Mouse (Mus musculus): ENCODE measurements around the gene 1700021F07Rik. TPM values are rescaled to one million over a fixed set of nuclear protein-coding genes. Genes with fewer than 3 reads are reported as not detected.
A peak's percentile ranks its signal among the peaks of the same experiment; 100 is the strongest.

Gene 1700021F07Rik
- not detected in 2 replicates for total RNA-seq (2021)
- long read RNA-seq, experiment 1: 0 reads
- long read RNA-seq, experiment 2: 0 reads

DNA sequence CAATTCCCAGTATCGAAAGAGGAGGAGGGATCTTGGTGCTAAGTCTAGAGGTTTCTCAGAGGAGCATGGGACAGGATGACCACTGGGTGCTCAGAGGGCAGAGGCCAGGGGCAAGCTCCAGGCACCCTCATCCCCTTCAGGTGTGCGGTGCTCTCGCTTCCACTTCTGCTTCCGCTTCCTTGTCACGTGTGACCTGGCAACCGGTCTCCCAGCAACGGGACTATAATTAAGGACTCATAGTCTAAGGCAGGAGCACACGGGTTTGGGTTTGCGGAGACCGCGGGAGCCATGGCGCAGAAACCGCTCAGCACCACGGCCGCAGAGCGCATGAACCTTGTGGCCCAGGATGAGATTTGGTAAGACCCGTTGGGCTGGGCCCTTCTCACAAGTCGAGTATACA, at the start of gene 1700021F07Rik:
Gene 1700021F07Rik, plus strand, starts transcription at position 211 of the 400 bp plus-strand sequence.
- no peak for DNase-seq

DNA sequence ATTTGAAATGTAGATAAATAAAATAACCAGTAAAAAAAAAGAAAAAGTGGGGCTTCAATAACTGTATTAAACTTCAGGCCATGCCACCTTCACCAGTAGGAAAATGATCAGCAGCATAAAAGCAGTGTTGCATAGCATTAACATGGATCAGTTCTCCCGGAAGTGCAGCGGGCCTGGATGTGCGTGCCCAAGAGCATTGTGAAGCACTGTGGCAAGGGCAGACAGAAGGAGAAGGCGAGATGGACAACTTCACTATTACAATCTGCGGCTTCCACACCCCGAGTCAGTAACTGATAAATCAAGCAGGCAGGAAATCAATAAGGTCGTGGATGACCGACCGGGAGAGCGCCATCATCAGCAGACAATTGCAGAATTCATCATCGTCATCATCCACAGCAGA, 49.2 kb upstream of the 1700021F07Rik start:
- DNase-seq: no peak

DNA sequence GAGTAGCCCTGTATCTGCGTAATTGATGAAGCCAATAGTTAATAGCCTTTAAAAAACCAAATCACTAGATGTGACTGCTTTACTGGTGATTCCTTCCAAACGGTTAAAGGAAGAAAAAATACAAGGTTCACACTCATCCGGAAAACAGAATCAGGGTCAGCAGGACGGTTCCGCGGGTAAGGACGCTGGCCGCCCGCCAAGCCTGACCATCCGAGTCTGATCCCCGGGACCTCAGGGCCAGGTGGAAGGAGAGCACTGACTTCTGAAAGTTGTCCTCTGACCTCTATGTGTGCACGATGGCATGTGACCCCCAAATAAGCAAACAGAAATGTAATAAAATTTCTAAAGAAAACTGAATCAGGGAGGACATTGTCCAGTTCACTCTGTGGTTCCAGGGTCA, 43.3 kb upstream of the 1700021F07Rik start:
- peak; percentile 36 for DNase-seq

DNA sequence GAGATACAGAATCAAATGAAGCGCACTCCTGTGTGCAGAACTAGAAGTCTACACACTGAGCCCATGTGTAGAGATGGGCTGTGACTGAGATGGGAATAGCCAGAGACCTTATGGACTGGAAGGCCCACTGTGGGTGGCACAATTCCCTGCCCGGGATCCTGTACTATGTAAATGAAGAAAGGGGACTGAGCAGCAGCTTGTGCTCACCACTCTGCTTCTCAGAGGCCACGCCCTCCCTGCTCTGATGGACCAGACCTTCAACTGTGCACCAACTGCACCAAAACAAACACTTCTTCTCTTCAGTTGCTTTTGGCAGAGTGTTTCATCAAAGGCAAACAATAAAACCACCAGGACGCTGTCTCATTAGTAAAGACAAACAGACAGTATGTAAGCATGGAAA, 37.9 kb upstream of the 1700021F07Rik start:
- DNase-seq: no peak

DNA sequence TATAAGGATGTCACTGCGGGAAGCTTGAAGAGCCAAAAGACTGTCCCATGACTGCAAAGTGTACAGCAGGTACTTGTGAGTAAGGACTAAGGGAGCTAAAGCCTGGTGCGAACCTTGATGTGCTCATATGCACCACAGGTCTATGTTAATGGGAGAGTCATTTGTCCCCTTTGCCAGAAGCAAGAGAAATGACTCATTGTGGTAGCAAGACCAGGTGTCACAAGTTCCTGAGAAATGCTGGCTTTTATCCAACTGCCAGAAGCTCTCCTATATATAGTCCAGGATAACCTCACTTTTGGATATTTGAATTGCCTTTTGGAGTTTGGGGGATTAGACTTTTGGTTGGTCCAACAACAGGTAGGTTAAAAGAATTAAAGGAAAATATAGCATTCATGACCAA, 22.8 kb upstream of the 1700021F07Rik start:
- no peak for DNase-seq

DNA sequence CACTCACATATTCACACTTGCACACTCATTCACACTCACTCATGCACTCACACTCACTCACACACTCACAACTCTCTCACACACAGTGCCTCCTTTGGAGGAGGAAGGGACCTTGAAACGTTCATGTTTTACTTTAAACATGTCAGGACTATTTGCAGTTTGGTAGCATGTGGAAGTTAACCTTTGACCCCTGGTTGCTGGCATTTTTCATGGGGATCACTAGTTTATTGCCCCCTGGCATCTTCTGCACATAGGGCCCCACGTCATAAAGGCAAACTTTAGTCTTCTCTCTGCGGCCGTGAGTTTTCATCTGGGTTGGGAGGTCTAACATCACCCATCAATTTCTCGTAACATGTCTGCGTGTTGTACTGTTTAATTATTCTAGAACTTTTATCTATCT, 8.4 kb upstream of the 1700021F07Rik start:
- no peak for DNase-seq

DNA sequence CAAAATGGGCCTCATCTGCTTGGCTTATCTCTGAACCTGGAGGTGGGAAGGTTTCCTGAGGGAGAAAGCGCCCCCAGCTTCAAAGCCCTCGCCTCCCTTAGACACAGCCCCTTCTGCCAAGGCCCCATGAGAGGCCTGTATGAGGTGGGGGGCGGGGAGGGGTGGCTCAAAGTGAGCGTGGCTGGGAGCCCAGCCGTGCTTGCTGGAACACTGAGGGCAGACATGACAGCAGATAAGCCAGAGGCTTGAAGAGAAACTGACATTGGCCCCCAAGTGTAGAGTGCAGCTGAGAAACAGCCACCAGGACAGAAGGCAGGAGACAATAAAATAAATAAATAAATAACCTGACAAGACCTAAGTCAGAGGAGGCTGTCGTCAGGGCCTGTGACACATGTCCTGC, 7.2 kb upstream of the 1700021F07Rik start:
- no peak for DNase-seq

DNA sequence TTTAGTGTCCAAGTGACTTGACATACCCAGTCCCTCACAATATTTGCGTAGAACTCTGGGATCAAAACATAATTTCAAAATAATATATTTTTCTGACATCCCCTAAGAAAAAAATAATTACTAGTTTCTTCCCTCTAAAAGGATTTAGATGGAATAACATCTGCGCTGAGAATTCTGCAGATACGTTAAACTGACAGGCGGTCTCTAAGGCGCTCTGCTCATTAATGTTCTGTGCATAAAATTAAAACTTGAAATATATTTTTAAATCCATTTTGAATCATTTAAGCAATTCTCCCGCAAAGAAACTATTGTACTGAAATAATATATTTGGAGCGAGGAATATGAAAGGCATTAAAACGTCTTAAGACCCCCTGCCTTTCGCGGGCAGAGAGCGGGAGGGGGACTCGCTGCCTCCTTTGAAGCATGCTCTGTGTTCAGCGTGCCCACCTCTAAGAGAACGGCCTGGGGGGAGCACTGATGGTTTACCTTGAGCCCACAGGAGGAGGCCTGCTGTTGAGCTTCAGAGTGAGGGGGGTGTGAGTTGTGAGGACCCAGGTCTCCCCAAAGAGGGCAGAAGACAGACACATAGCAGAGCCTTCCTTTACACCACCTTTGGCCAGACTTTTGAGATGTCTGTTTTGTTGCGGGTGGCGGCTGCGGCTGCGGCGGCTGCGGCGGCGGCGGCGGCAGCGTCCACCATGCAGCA, 6.1 kb upstream of the 1700021F07Rik start:
- no peak for DNase-seq

DNA sequence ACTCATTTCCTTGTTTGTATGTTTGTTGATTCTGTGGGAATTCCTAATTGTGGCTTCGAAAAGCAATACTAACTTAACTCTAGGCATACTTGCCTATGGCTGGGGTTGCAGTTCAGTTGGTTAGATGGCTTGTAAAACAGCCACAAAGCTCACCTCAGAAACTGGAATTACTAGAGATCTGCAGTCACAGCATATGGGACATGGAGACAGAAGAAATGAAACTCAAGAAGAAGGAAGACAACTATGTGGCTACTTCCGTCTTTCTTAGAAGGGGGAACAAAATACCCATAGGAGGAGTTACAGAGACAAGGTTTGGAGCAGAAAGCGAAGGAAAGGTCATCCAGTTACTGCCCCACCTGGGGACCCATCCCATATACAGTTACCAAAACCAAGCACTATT, 6.1 kb downstream of the 1700021F07Rik start:
- no peak for DNase-seq

DNA sequence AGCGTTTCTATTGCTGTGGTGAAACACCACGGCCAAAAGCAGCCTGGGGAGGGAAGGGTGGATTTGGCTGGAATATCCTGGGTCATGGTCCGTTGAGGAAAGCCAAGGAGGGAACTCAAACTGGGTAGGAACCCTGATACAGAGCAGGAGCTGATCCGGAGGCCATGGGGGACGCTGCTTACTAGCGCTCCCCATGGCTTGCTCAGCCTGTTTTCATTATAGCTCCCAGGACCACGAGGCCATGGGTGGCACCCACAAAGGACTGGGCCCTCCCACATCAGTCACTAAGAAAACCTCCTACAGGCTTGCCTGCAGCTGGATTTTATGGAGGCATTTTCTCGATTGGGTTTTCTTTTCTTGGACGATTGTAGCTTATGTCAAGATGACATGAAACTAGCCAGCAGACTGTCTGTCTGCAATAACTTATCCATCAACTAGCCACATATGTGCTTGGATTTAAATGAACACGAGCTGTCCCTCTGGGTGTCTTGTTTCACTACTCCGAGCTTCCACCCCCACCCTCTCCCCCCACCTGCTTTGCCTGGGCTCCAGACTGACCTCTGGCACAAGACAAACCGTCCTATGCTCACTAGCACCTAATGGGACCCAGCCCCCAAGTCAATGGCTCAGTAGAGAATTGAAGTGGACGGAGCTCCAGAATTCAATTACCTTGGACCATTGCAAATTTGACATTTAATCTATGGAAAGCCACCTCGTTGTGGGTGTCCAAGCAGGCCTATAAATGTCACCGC, 10.5 kb downstream of the 1700021F07Rik start:
- no peak for DNase-seq

DNA sequence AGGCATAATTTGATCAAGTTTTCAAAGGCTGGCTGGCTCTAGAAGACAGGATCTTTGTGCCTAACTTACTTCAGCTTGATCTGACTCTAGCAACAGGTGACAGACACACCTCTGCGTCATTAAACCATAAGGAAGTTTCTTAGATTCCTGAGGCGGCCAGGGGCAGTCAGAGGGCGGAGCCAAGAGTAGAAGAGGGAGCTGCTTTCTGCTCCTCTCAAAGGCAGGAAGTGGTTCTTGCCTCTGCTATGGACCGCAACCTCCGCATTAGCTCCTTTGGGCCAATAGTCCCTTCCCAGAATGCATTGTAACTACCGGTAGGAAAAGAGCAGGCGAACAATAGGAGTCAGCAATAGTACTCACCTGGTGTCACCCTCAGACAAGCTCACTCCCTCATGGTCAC, 12.2 kb downstream of the 1700021F07Rik start:
- no peak for DNase-seq

DNA sequence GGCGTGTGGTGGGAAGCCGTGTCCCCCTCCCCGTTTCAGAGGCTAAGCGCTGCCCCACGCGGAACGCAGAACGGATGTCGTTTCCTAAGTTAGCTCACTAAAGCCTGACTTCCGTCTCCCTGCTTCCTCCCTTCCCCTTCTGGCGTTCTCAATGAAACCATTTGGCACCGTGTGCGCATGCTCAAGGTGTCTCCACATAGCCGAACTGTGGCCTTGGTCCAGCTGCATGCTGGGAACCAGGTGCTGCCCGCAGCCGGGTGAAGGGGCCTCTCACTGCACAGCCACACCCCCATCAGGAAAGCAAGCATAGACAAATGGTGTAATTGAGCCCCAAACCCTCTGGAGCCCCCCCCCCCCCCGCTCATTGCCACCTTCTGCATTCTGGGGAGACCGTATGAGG, 13.0 kb downstream of the 1700021F07Rik start:
- no peak for DNase-seq

DNA sequence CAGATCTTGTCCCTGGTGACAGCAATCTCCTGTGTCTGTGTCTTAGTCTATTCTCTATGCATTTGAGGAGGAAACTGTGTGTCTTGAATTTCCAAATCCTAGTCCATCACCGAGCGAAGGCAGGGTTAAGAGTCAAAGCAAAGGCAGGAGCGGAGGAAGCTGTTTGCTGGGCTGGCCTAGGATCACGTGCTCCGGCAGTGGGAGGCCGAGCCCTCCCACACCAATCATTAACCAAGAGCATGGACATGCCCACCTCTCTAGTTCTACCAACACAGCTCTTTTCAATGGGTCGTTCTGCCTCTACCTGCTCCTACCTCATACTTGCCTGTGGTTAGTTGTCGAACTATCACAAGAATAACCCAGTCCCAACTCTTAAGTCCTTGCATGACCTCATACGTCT, 13.5 kb downstream of the 1700021F07Rik start:
- DNase-seq: no peak

DNA sequence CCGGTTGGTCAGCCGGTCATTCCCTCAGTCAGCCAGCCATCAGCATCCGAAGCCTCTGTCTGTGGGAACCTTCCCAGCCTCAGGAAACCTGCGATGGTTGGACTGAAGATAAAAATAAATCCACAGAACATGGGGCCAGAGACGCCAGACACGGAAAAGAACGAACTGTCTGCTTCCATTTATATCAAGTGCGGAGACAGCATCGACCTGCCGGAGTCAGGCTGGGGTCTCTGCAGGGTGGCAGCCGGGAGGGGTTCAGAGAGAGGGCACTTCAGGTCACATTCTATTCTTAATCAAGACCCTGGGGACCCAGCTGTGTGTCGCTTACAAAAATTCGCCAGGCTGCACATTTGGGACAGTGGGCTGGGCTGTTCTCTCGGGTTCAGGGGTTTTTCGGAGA, 17.4 kb downstream of the 1700021F07Rik start:
- DNase-seq: no peak

DNA sequence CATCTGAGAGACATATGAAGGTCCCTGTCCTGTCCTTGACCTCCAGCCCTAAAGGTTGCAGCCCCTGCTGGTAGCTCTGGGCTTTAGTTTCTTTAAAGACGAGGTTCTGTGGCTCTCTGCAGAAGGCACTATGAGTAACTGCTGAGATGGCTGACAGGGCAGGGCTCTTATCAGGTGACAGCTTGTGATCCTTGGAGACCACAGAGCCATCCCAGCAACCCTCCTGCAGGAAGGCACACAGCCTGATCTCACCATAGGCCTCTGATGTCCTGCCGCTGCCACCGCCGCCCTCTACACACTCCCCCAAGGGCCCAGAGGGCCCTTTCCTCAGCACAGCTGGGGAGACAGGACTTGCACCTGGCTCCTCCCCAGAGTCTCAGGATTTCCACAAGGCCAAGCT, 19.4 kb downstream of the 1700021F07Rik start:
- DNase-seq: no peak

DNA sequence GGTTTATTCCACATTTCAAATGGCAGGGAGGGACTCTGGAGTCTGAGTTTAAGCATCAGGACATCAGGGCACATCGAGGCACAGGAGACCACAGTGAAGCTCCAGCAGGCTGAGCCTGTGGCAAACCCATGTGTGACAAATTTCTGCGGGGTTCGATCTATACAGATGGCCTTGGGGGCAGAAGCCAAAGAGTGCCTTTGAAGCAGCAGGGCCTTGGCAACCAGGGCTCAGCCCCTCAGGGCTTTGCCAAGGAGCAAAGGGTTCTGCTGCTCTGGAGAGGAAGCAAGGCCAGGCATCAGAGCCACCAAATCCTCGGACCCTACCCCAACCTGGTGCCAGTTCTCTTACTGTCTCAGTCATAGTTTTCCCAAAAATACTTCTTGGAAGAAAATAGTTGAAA, 20.3 kb downstream of the 1700021F07Rik start:
- DNase-seq: peak; percentile 60

DNA sequence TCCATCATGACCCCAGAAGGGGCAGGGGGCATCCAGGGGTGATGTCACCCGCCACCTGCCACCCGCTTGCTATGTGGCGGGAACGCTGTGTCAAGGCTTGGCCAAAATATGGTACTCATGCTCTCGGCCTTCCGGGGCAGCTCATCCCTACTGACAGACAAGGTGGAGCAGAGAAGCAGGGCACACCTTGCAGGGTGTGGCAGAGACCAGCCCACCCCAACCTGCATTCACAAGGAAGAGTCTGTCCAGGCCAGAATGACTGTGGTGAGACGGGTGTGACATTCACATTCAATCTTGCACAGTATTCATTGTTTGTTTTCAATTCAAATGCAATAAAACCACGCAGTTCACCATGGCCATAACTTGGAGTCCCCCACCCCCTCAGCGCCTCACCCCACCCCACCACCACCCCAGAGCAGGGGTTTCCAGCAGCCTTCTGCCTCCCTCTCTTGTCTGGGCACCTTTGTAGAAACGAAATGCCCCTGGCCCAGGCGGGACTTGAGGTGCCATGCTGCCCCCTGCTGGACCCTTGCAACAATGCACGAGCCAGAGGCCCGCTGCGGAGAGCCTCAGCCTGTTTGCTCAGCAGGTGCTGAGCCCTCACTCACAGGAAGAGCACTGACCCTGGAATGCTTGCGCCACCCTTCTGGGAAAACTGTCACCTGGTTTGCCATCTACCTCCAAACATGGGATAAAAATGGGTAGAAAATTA, 23.8 kb downstream of the 1700021F07Rik start:
- DNase-seq: peak; percentile 88

DNA sequence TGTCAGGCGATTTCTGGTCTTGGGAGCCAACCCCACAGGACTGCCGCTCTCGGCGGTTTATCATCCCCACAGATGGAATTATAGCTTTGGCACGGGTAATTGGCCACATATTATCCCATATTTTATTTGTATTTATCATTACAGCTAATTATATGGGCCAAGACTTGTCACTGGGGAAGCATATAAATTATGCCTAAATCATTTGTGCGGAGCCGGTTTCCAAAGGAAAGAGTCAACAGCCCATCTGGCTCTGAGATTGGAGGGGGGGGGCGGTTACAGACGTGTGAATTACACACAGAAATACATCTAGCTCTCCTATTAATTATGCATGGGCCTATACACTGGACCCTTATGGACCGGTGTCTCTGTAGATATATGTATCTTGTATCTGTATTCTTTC, 26.9 kb downstream of the 1700021F07Rik start:
- DNase-seq: no peak

DNA sequence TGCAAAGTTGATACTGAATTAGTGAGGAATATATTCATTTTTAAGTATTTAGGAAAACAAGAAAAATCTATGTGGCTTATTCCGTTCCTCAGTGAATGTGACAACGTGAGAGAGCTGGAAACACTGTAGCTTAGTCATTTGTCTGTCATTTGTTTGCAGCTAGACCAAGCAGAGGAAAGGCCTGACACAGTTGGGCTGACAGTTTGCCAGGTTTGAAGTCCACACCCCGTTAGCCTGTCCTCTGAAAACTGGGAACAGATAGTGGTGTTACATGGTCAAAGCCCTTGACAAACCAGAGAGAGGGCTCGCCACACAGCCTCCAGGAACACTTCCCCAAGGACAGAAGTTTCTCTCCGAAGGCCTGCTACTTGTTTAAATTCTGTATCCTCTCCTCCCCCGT, 28.3 kb downstream of the 1700021F07Rik start:
- peak; percentile 58 for DNase-seq

DNA sequence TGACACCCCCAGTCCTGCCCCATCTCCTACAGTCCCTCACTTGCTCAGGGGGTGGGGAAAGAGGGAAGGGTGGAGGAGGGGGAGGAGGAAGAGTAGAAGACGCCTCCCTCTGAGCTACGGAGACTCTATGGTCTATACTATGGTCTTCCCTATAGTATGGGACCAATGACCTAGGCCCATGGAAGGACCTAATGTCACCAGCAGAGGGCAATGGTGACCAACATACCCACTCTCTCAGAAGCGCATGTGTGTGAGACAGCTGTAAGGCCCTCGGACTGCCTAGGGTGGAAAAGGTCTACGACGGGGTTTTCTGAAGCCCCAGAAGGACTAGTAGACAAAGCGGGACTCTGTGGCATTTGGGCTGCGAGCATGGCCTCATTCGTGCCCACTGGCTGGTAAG, 31.5 kb downstream of the 1700021F07Rik start:
- DNase-seq: no peak

DNA sequence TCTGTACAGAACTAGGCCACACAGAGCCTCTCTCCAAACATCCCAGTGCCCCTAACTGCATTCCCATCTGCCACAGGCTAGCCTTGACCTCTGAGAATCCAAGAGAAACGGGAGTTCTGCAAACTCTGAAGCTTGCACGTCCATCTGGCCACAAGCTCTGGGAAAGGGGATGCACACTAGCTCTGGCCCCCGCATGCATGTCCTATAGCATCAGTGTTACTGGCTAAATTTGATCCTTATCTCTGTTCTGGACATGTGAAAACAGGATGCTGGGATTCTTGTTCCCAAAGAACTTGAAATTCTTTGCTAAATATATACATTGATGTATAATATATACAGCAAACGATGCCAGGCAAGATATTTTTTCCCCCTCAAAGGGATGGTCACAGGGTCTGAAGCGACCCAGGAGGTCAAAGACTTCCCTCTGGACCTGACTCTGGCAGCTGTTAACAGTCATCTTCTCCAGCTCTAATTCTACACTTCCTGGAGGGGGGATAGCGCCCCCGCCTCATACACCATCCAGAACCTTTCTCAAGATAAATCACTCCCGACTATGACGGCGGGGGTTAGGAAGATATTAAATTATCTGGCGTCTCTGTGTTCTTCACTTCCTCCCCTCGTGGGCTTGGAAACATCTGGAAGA, 36.5 kb downstream of the 1700021F07Rik start:
- DNase-seq: no peak

DNA sequence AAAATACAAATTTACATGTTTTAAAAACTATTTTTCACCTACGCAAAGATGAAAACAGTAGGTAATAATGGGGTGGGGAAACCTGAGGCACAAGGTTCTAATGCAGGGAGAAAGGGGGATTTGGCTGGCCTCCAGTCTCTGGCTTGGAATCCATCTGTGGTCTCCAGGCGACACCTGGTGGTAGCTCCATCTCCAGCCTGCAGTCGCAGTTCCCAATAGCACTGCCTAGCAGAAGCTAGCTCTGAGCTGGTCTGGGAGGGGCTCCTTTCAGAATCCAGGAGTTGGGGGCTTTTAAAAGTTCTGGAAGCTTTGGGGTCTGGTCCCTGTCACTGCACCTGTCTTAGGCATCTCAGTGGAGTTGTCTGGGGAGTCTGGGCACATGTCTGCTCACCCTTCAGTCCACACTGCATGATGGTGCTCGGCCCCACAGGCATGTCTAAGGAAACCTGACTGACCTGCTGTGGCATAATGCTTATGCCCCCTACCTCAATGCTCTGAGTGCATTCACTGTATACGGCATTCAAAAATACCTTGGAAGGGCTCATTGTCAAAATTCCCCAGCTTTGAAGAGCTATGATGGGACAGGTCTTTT, 39.6 kb downstream of the 1700021F07Rik start:
- DNase-seq: peak; percentile 73
